ENCODE assay signal across 28 mouse cellular contexts in genomic region chr5:129558591-129558990, GRCm38 (mm10). TPM values are rescaled to one million over a fixed set of nuclear protein-coding genes. Genes with fewer than 3 reads are reported as not detected.
DNase-seq lines count a peak whose midpoint lies in the region; ATAC-seq and TF ChIP-seq lines count a peak whose summit lies in the region.
"Had no signal": no experiment of that assay in that cellular context is flagged by ENCODE, and none has a peak within 500 bp of the region (broad histone marks: within the 10 kb centered on the region; RNA-seq: fewer than 3 reads in every experiment).

No protein-coding gene starts in this region.

- no peak for DNase-seq in forebrain, postnatal 0 days
- DNase-seq in forebrain, embryonic 11.5 days (ENCODE audit: low spot score), result no peak
- no peak for DNase-seq in layer of hippocampus, adult 2 months (ENCODE audit: low spot score in 2 of 2)
- DNase-seq in layer of hippocampus, adult 9-10 months (ENCODE audit: low spot score), result no peak
- no peak for DNase-seq in neural tube, embryonic 10.5 days (ENCODE audit: extremely low spot score, low spot score)
- DNase-seq: adrenal gland, adult 2 months; adrenal gland, postnatal 14 days; B cell, adult 2 months; cerebellum, adult 11 months; cerebellum, adult 2 months; cerebellum, adult 9-11 months; cerebellum, postnatal 25 days; embryo, embryonic 11 days; gastrocnemius, adult 2 months; gastrocnemius, postnatal 14 days; kidney, adult 11 months had no signal

- H3K4me1 ChIP-seq in forebrain, postnatal 0 days (ENCODE audit: insufficient read depth), result no peaks in the 10 kb centered on the region
- H3K4me1 ChIP-seq in forebrain, embryonic 11.5 days (replicated peaks; ENCODE audit: control insufficient read depth, insufficient read depth, low read length), result no peaks in the 10 kb centered on the region
- H3K4me1 ChIP-seq in cortical plate, adult 2 months (ENCODE audit: control insufficient read depth, insufficient read depth, low read length), result no peaks in the 10 kb centered on the region; the same call in 1 of the 2 replicates
- H3K4me1 ChIP-seq: embryonic facial prominence, embryonic 10.5 days; embryonic facial prominence, embryonic 13.5 days; forebrain, embryonic 13.5 days; heart, embryonic 13.5 days; hindbrain, embryonic 10.5 days; hindbrain, embryonic 13.5 days; intestine, embryonic 15.5 days had no signal

- H3K27me3 ChIP-seq in forebrain, postnatal 0 days (ENCODE audit: insufficient read depth, low read length), result no peaks in the 10 kb centered on the region
- H3K27me3 ChIP-seq in forebrain, embryonic 11.5 days (ENCODE audit: control insufficient read depth, insufficient read depth, low read length), result no peaks in the 10 kb centered on the region
- H3K27me3 ChIP-seq: CH12.LX; embryonic facial prominence, embryonic 13.5 days; forebrain, embryonic 13.5 days; heart, embryonic 13.5 days; hindbrain, embryonic 13.5 days; intestine, embryonic 15.5 days had no signal

- H3K4me2 ChIP-seq in forebrain, postnatal 0 days (ENCODE audit: low read depth), result no peak overlapping the region
- H3K4me2 ChIP-seq in forebrain, embryonic 11.5 days (ENCODE audit: low read depth, low read length, severe bottlenecking), result no peak overlapping the region
- H3K4me2 ChIP-seq: embryonic facial prominence, embryonic 13.5 days; forebrain, embryonic 13.5 days; heart, embryonic 13.5 days; hindbrain, embryonic 13.5 days; intestine, embryonic 15.5 days had no signal

- no peak for TF ChIP-seq CTCF in forebrain, postnatal 0 days (IDR thresholded peaks at IDR 0.05; ENCODE audit: low read depth)
- TF ChIP-seq CTCF in layer of hippocampus, adult 2 months (conservative IDR thresholded peaks at IDR 0.05), result no peak
- TF ChIP-seq CTCF in cortical plate, adult 2 months (IDR thresholded peaks at IDR 0.05; ENCODE audit: extremely low read depth, insufficient read depth, low read length), result no peak

- H3K36me3 ChIP-seq in forebrain, postnatal 0 days (ENCODE audit: insufficient read depth), result peaks cover 73% of the 10 kb centered on the region
- peaks cover 15% of the 10 kb centered on the region for H3K36me3 ChIP-seq in forebrain, embryonic 11.5 days (ENCODE audit: control insufficient read depth, insufficient read depth, low read length)

- TF ChIP-seq POLR2A in cortical plate, adult 2 months (IDR thresholded peaks at IDR 0.05; ENCODE audit: extremely low read depth, insufficient read depth, low read length), result no peak

- no peak overlapping the region for H3K9ac ChIP-seq in forebrain, postnatal 0 days
- H3K9ac ChIP-seq in forebrain, embryonic 11.5 days (ENCODE audit: low read length), result no peak overlapping the region
- H3K9ac ChIP-seq: embryonic facial prominence, embryonic 13.5 days; forebrain, embryonic 13.5 days; heart, embryonic 13.5 days; hindbrain, embryonic 13.5 days; intestine, embryonic 15.5 days had no signal

- peak overlapping the region; percentile 64; the same call in 1 of the 2 replicates for H3K27ac ChIP-seq in forebrain, postnatal 0 days (ENCODE audit: low read depth, low read length)
- H3K27ac ChIP-seq in forebrain, embryonic 11.5 days (ENCODE audit: low read depth, low read length), result no peak overlapping the region
- H3K27ac ChIP-seq in layer of hippocampus, adult 2 months, result peak overlapping the region; percentile 87
- peak overlapping the region; percentile 48; the same call in 1 of the 2 replicates for H3K27ac ChIP-seq in cortical plate, adult 2 months (ENCODE audit: insufficient read depth, low read length)
- H3K27ac ChIP-seq: embryonic facial prominence, embryonic 10.5 days; embryonic facial prominence, embryonic 13.5 days; gastrocnemius, adult 2 months; heart, embryonic 13.5 days; hindbrain, embryonic 10.5 days; hindbrain, embryonic 13.5 days; intestine, embryonic 15.5 days had no signal

- WGBS in forebrain, postnatal 0 days, result 57% methylated on average over 5 of the region's 5 CpGs
- 86% methylated on average over 5 of the region's 5 CpGs for WGBS in forebrain, embryonic 11.5 days

- H3K4me3 ChIP-seq in forebrain, postnatal 0 days (ENCODE audit: low read depth, low read length), result no peak overlapping the region
- H3K4me3 ChIP-seq in forebrain, embryonic 11.5 days (ENCODE audit: low read depth, low read length), result no peak overlapping the region
- no peak overlapping the region for H3K4me3 ChIP-seq in layer of hippocampus, adult 2 months
- H3K4me3 ChIP-seq in cortical plate, adult 2 months (ENCODE audit: insufficient read depth, low read length), result no peak overlapping the region
- H3K4me3 ChIP-seq: embryonic facial prominence, embryonic 10.5 days; embryonic facial prominence, embryonic 13.5 days; erythroblast, embryonic 14.5 days; forebrain, embryonic 13.5 days; gastrocnemius, adult 2 months; heart, embryonic 13.5 days; hindbrain, embryonic 10.5 days; hindbrain, embryonic 13.5 days; intestine, embryonic 15.5 days had no signal

- ATAC-seq in forebrain, postnatal 0 days, result no peak
- no peak for ATAC-seq in forebrain, embryonic 11.5 days (replicated peaks; ENCODE audit: low FRiP score)
- ATAC-seq: forebrain, embryonic 13.5 days; hindbrain, embryonic 16.5 days; intestine, embryonic 15.5 days had no signal

- H3K9me3 ChIP-seq in forebrain, postnatal 0 days (ENCODE audit: low read length), result no peaks in the 10 kb centered on the region
- no peaks in the 10 kb centered on the region for H3K9me3 ChIP-seq in forebrain, embryonic 11.5 days (ENCODE audit: control insufficient read depth, low read length)
- H3K9me3 ChIP-seq: embryonic facial prominence, embryonic 10.5 days; embryonic facial prominence, embryonic 13.5 days; forebrain, embryonic 13.5 days; G1E; heart, embryonic 13.5 days; hindbrain, embryonic 10.5 days; hindbrain, embryonic 13.5 days; intestine, embryonic 15.5 days had no signal

RNA-seq across cellular contexts. Expression of gene Mmp17, which starts 25.4 kb away (rescaled TPM):
- 27.4 and 30.9 TPM in 2 replicates for total RNA-seq in forebrain, postnatal 0 days (2014; rRNA removed)
- polyA plus RNA-seq in forebrain, postnatal 0 days (2015; fragmentation: Nextera tagmentation; extraction: Ambion mirVana), result 11.9 and 13.9 TPM in 2 replicates
- polyA plus RNA-seq in forebrain, embryonic 11.5 days (2014; fragmentation: Nextera tagmentation; extraction: Ambion mirVana), result 6.5 and 8.4 TPM in 2 replicates
- 100 to 1,000 TPM; 126 to 133 TPM for total RNA-seq in layer of hippocampus, adult 2 months (2021)
- polyA plus RNA-seq in cortical plate, adult 2 months (2012; rRNA removed), result 83.9 and 90.5 TPM in 2 replicates

RNA-seq across cellular contexts. Expression of gene Sfswap, which starts 57.6 kb away (rescaled TPM):
- total RNA-seq in forebrain, postnatal 0 days (2014; rRNA removed), result 125 and 126 TPM in 2 replicates
- polyA plus RNA-seq in forebrain, postnatal 0 days (2015; fragmentation: Nextera tagmentation; extraction: Ambion mirVana), result 42.1 and 46.7 TPM in 2 replicates
- 61.6 and 62.9 TPM in 2 replicates for polyA plus RNA-seq in forebrain, embryonic 11.5 days (2014; fragmentation: Nextera tagmentation; extraction: Ambion mirVana)
- total RNA-seq in layer of hippocampus, adult 2 months (2021), result 100 to 1,000 TPM; 129 to 147 TPM
- 145 and 164 TPM in 2 replicates for polyA plus RNA-seq in cortical plate, adult 2 months (2012; rRNA removed)
